Mouse (Mus musculus) stomach, postnatal 0 days (tissue): ENCODE measurements around the gene Psmb3. TPM values are rescaled to one million over a fixed set of nuclear protein-coding genes. Genes with fewer than 3 reads are reported as not detected.

Experiments
- ATAC-seq: fragments of 200-750 bp; cut with Nextera tagmentation; 2 replicates; pipeline ENCODE4 v1.8.0; 2017; ENCODE audit not compliant: low FRiP score, low TSS enrichment
- DNase-seq: peaks from one replicate; pipeline ENCODE4 v3.0.0-alpha.2; 2016; ENCODE audit warnings: low spot score
- H3K27ac ChIP-seq: fragments of 300-500 bp; sonication (generic); replicated peaks from 2 replicates; pipeline ENCODE4 v1.5.1; 2014; ENCODE audit warnings: mild to moderate bottlenecking, control low read depth
- H3K27me3 ChIP-seq: fragments of 300-500 bp; sonication (generic); 2 replicates; pipeline ENCODE4 v1.6.1; 2014; ENCODE audit warnings: low read length; ENCODE audit not compliant: control insufficient read depth, insufficient read depth
- H3K36me3 ChIP-seq: fragments of 300-500 bp; sonication (generic); 2 replicates; pipeline ENCODE4 v1.6.1; 2014; ENCODE audit warnings: low read length, mixed read lengths; ENCODE audit not compliant: control insufficient read depth, insufficient read depth
- H3K4me1 ChIP-seq: fragments of 300-500 bp; sonication (generic); replicated peaks from 2 replicates; pipeline ENCODE4 v1.6.1; 2014; ENCODE audit warnings: antibody characterized with exemption; ENCODE audit not compliant: control insufficient read depth, insufficient read depth
- H3K4me2 ChIP-seq: fragments of 300-500 bp; sonication (generic); replicated peaks from 2 replicates; pipeline ENCODE4 v1.6.1; 2014; ENCODE audit warnings: low read depth, mild to moderate bottlenecking, control low read depth, moderate library complexity
- H3K4me3 ChIP-seq: fragments of 300-500 bp; sonication (generic); 2 replicates; pipeline ENCODE4 v1.5.1; 2014; ENCODE audit warnings: low read depth, low read length, control low read depth
- H3K9ac ChIP-seq: fragments of 300-500 bp; sonication (generic); 2 replicates; pipeline ENCODE4 v1.6.1; 2014; ENCODE audit warnings: mild to moderate bottlenecking, low read length, control low read depth, mixed read lengths
- H3K9me3 ChIP-seq: fragments of 300-500 bp; sonication (generic); 2 replicates; pipeline ENCODE4 v1.6.1; 2016; ENCODE audit warnings: low read length; ENCODE audit not compliant: control insufficient read depth
- CTCF ChIP-seq: IDR thresholded peaks from 2 replicates; pipeline ENCODE4 v1.5.1; 2016; ENCODE audit warnings: antibody characterized with exemption, low read depth, mild to moderate bottlenecking, moderate library complexity
- EP300 ChIP-seq: optimal IDR thresholded peaks from 2 replicates; pipeline ENCODE3; 2016; ENCODE audit warnings: antibody characterized with exemption
- WGBS: fragments of 180-500 bp; shearing (Covaris S2); extraction: QIAGEN DNeasy Blood & Tissue Kit; methylation state at CpG from one replicate; pipeline ENCODE4 v1.1.7; 2014; 5-methylcytosine and 5-hydroxymethylcytosine counted together
- polyA plus RNA-seq: library from polyadenylated mRNA; unstranded; fragments of >200 nt; fragmentation: Nextera tagmentation; extraction: Ambion mirVana; gene quantifications from 2 replicates; pipeline ENCODE4 v1.2.1, GENCODE M21; 2015

Gene Psmb3
- polyA plus RNA-seq, 1 experiment from 2014 or later = 438 TPM

GRCm38 (mm10) chr11:97670234-97671176 lies 32.7 kb upstream of the Psmb3 start:
- Histone ChIP-seq H3K27me3 (no peaks in the 10 kb centered on the region), H3K4me3 (no peak overlapping the region), H3K4me1 (no peaks in the 10 kb centered on the region), H3K9me3 (no peaks in the 10 kb centered on the region), H3K9ac (no peak overlapping the region; the same call in 1 of the 2 replicates), H3K4me2 (no peak overlapping the region; the same call in 1 of the 2 replicates), H3K27ac (no peak overlapping the region), H3K36me3 (peaks cover 17% of the 10 kb centered on the region)
- ATAC-seq (no peak), DNase-seq (no peak)
- TF ChIP-seq EP300 (no peak), CTCF (0 out of 2 replicates have a peak, but pooled peaks have one; percentile 30)
- whole genome bisulfite sequencing = 62% methylated on average over 13 of the region's 13 CpGs

DNA sequence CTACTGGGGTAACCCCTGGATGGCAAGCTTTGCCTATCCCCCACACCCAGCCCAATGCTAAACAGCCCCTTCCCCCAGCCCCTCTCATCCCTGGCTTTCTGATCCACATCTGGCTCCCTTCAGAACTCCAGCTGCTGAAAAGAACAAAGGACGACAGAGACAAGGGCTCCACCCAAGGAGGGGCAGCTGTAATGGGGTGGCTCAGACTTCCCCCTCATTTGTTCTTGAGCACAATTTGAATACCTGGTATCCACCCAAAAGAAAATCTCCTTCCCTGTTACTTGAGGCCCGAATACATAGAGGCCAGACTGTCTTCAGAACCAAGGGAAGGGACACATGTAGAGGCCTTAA lies 32.0 kb upstream of the Psmb3 start:
- DNase-seq (no peak), ATAC-seq (no peak)
- H3K36me3 ChIP-seq = peaks cover 17% of the 10 kb centered on the region
- H3K4me1 ChIP-seq = no peaks in the 10 kb centered on the region
- no peaks in the 10 kb centered on the region for H3K9me3 ChIP-seq
- H3K4me2 ChIP-seq = no peak overlapping the region
- H3K9ac ChIP-seq = no peak overlapping the region; the same call in 1 of the 2 replicates
- no peak overlapping the region for H3K4me3 ChIP-seq
- no peak for TF ChIP-seq CTCF
- no peak for TF ChIP-seq EP300
- H3K27me3 ChIP-seq = no peaks in the 10 kb centered on the region
- WGBS = 48% methylated on average over 2 of the region's 2 CpGs
- H3K27ac ChIP-seq = no peak overlapping the region

- H3K36me3 ChIP-seq = peaks cover 20% of the 10 kb centered on the region
- H3K4me2 ChIP-seq = no peak overlapping the region
- H3K9ac ChIP-seq = no peak overlapping the region
- no peaks in the 10 kb centered on the region for H3K27me3 ChIP-seq
- DNase-seq (no peak), ATAC-seq (no peak)
- no peak for TF ChIP-seq EP300
- no peak for TF ChIP-seq CTCF
- no peak overlapping the region for H3K27ac ChIP-seq
- WGBS = 74% methylated on average over 11 of the region's 11 CpGs
- no peaks in the 10 kb centered on the region for H3K4me1 ChIP-seq
- H3K4me3 ChIP-seq = no peak overlapping the region
- no peaks in the 10 kb centered on the region for H3K9me3 ChIP-seq
Measured at GRCm38 (mm10) chr11:97673148-97673547, 30.1 kb upstream of the Psmb3 start.

GRCm38 (mm10) chr11:97676050-97676754 lies 27.0 kb upstream of the Psmb3 start:
- H3K27ac ChIP-seq = no peak overlapping the region
- H3K9me3 ChIP-seq = no peaks in the 10 kb centered on the region
- no peaks in the 10 kb centered on the region for H3K4me1 ChIP-seq
- no peaks in the 10 kb centered on the region for H3K27me3 ChIP-seq
- ATAC-seq (no peak), DNase-seq (no peak)
- 86% methylated on average over 13 of the region's 15 CpGs for WGBS
- H3K9ac ChIP-seq = no peak overlapping the region
- no peak overlapping the region for H3K4me2 ChIP-seq
- no peak for TF ChIP-seq EP300
- TF ChIP-seq CTCF = no peak
- H3K4me3 ChIP-seq = no peak overlapping the region
- peaks cover 27% of the 10 kb centered on the region for H3K36me3 ChIP-seq

GRCm38 (mm10) chr11:97677381-97677780 lies 25.8 kb upstream of the Psmb3 start:
- H3K27me3 ChIP-seq = no peaks in the 10 kb centered on the region
- H3K4me1 ChIP-seq = no peaks in the 10 kb centered on the region
- no peak overlapping the region for H3K9ac ChIP-seq
- 61% methylated on average over 15 of the region's 15 CpGs for WGBS
- TF ChIP-seq EP300 (no peak), CTCF (no peak)
- ATAC-seq = no peak
- no peaks in the 10 kb centered on the region for H3K9me3 ChIP-seq
- H3K4me2 ChIP-seq = no peak overlapping the region
- H3K27ac ChIP-seq = no peak overlapping the region
- H3K4me3 ChIP-seq = no peak overlapping the region
- no peak for DNase-seq
- peaks cover 36% of the 10 kb centered on the region for H3K36me3 ChIP-seq
